Mouse (Mus musculus): Measurements from ENCODE around the gene Ankar.

DNA sequence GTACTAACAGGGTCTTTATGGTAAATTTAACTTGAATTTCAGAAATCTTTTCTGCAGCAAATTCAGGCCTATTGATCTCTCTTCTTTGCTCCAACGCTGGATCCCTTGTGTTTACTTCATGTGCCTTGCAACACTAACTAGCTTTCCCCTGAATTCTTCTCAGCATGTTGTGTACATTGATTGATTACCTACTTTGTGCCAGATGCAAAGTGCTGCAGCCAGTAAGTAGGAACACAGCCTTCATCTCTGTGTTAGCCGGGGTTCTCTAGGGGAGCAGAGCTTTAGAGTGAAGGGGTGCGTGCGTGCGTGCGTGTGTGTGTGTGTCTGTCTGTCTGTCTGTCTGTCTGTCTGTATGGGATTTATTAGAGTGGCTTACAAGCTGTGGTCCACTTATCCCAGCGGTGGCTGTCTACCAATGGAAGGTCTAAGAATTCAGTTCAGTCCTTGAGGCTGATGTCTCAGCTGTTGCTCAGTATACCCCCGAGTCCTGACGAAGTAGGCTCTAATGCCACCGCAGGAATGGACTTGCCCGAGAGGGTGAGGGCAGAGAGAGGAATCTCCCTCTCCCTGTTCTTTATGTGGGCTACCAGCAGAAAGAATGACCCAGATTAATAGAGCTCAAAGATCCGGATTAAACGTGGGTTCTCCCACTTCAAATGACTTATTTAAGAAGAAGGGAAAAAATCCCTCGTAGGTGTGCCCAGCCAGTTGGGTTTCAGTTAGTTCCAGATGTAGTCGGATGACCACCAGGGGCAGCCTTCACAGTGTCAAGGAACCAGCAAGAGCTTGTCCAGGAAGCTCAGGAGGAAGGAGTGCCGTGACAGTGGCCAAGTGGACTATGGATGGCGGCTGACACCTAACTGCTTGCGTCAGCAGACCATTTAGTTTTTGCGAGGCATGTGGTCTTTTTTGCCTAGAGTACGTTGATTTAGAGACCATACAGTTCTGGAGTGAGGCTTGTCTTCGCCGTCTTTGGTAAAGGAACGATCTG lies 90.2 kb downstream of the Ankar start:
- TF ChIP-seq POLR2A (IDR thresholded peaks at IDR 0.05; ENCODE audit: insufficient read depth, low read depth, low read length) = no peak
- no peak for TF ChIP-seq CTCF (IDR thresholded peaks at IDR 0.05; ENCODE audit: insufficient read depth, low read depth, low read length)

All from olfactory bulb, adult 2 months (tissue).